Mouse (Mus musculus): ENCODE data around the gene Crb2.

Crb2 gene

DNA sequence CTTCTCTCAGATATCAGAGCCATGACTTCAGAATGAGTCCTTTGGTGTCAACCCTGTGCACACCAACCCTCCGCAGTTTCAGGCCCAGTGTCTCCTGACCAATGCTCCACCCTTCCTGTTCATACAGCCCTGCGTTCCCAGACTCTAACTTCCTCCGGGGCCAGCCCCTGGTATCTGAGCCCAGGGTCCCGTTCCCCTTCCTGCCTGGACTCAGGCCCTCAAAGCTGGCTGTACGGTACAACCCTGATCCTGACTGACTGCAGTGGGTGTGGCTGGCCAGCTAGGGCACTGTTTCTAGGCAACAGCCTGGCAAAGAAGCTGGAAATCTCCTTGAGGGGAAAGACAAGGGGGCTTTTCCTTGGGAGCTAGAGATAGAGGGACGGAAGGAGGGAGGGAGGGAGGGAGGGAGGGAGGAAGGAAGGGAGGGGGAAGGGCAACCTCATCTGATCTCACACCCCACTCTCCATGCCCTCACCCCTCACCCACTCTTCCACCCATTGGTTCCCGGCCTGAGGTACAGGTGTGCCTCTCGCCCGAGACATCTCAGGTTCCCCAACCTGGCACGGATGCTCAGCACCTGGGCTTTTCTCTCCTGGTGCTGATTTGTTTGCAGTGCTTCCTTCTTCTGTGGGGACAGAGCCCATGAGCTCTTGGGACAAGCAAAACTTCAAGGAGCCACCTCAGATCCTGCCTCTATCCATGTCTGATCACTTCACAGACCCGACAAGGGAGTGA, 9.9 kb upstream of the Crb2 start:
- peak; percentile 6 for DNase-seq (ENCODE audit: low read depth)

DNA sequence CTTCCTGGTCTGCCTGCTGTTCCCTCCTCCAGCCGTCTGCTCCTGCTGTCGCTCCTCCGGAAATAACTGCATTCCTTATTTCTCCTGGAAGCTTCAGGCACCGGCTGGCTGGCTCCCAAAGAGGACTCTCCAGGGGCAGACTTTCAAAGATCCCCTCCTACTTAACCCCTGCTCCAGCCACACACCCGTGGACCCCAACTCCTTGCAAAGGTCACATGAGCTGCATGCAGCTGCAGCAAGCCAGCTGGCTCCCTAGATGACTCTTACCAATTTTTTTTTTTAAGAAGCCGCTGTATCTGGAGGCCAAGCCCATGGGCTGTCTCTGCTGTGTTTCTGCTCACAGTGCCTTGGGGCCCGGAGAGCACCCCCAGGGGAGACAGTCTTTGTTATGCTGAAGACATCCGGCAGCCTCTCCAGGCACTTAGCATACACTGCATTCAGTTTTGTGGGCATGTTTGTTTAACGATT, 8.9 kb upstream of the Crb2 start:
- no peak for DNase-seq (ENCODE audit: low read depth)

DNA sequence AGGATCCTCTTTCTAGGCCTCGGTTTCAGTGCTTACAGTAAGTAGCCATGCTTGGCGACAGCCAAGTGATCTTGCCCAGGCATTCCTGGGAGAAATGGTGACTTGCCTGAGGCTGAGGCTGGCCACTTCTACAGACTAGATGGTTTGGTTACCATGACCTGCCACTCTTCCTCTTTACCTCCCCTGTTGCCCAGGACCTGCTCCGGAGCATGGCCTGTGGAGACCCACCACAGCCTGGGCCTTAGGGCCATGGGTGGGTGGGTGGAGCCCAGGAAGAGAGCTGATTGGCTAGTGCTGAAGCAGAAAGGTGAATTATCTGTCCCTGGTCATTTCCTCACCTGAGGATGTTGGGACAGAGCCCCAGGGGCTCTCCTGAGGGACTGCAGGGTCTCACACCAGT, 8.3 kb upstream of the Crb2 start:
- no peak for DNase-seq (ENCODE audit: low read depth)

DNA sequence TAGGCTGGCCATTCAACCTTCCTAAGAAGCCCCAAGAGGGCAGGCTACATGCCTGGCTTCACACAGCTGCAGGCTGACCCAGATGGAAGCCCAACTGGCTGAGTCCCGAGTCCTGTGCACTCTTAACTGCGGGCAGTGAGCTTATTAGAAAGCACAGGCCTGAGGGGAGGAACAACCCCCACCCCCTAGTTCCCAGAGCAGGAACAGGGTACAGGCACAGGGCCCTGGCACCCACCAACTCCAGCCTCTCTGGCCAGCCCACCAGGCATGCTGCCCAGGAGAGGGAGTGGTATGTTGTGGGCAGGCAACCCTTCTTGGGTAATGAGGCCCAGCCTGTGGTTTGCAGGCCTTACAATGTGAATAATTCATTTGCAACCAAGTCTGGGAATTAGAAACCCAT, 7.1 kb upstream of the Crb2 start:
- DNase-seq (ENCODE audit: low read depth), result no peak

DNA sequence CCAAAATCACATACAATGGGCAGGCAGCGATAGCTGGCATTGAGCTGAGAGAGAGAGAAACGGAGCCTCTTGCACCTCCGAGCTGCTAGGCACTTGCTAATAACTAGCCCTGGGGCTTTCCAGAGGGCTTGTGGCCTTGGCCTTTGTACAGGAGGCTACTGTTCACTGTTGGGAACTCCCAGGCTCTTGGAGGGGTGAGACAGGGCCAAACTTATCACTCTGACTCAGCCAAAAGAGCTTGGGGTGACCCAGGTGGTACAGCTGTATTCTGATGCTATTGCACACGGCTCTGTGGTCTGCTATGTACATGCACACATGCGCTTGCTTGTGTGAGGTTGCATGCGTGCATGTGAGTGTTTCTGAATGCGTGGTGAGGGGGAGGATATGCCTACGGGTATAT, 6.3 kb upstream of the Crb2 start:
- no peak for DNase-seq (ENCODE audit: low read depth)

DNA sequence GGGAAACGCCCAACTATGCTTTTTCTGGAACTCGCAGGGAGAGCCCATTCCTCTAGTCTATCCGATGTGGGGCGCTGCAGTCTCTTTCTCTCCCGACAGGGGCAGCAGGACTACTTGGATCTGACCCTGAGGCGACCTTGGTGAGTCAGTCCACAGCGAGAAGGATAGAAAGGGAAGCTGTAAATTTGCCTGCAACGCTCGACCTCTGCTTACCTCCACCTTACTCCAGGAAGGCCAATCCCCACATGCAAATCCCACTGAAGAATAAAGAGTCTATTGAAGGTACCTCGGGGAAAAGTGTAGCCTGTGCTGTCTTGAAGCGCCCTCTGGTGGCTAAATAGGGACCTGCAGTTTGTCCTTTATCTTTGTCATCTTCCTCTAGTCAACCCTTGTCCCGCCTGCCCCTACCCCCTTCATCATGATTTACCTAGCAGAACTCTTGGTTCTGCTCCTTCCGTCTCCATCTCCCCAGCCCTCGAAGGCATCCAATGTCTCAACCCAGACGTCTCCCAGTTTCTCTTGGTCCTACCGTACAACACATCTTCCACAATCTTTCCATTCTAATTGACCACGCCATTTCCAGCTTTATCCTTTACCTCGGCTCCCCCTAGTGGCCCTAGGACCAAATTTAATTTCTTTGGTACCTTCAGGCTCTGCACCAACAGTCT, 4.3 kb upstream of the Crb2 start:
- peak; percentile 93 for DNase-seq (ENCODE audit: low read depth)

DNA sequence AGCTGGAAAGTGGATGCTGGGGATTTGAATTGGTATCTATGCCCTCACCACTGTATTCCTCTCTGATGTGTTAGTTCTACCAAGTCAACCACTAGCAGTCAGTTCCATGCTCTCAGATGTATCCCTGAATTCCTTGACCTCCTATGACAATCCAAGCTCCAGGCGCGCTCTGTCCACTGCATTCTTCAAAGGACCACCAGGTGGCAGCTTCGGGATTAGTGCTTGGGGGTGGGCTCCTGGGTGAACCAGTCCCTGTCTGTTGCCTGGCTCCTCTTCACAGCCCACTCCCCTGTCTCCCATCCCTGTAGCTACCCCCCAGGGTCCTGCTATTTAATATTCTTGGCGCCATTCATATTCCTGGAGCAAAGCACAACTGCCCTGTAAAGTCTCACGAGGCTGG, 1.5 kb upstream of the Crb2 start:
- DNase-seq (ENCODE audit: low read depth), result no peak

DNA sequence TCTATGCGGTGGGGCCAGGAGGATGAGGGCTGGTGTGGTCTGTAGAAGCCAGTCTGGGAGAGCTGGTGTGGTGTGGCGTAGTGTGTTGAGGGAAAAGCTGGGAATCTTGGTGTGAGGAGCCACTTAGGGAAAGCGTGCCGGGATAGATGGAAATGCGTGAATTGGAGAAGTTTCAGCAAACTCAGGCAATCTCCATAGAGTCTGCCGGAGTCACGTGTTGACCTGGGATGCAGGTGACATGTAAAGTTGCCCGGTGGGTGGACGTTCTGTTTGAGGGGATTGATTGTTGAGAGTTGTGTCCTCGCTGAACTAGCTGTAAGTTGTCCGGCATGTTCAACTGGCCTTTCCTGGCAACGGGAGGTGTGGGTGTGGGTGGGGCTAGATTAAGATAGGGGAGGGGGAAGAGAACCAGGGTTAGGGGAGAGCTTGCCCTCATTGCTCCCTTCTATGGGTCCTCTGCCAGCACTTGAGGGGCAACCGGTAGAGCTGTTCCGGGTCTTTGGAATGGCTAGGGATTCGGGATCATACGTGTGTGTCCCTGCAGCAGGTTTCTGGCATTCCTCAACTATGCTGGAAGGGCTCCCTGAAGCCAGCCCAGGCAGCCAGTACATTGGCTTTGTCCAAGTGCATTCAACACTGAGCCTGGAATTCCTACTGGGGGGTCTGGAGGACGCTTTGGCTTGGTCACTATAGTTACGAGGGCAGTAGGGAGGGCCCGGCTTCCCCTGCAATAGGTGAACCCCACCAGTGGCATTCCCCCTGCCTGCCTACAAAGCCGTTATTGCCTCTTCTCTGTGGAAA, 762 bp downstream of the Crb2 start:
- no peak for DNase-seq (ENCODE audit: low read depth)

DNA sequence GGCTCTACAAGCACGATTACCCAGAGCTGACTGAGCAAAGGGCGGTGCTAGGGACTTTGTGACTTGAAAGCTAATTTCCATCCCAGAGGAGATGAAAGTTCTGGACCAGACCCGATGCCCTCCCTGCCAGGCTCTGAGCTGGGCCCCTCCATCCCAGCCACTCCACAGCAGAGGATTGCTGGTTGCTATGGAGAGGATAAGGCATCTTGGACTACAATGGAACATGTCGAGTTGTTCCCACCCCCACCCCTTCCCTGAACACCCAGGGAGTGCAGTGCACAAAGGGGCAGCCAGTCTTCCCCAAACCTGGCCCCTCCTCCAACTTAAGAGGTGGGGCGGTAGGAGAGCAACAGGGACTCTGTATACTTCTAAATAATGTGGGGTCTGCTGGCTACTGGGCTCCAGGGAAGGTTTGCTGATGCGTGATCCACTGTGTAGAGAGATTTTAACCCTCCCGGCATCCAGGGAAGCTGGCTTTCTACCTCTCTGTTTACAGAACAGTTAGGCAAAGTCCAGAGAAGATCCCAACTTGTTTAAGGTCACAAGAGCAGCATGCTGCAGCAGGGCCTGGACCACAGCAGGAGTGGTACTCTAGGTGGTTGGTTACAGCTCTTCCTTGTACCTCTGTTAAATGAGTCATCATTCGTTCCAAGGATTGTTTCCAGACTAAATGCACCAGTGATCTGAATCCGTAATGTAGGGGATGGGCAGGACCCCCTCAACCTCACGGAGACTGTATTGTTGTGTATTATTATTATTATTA, 2.1 kb downstream of the Crb2 start:
- no peak for DNase-seq (ENCODE audit: low read depth)

DNA sequence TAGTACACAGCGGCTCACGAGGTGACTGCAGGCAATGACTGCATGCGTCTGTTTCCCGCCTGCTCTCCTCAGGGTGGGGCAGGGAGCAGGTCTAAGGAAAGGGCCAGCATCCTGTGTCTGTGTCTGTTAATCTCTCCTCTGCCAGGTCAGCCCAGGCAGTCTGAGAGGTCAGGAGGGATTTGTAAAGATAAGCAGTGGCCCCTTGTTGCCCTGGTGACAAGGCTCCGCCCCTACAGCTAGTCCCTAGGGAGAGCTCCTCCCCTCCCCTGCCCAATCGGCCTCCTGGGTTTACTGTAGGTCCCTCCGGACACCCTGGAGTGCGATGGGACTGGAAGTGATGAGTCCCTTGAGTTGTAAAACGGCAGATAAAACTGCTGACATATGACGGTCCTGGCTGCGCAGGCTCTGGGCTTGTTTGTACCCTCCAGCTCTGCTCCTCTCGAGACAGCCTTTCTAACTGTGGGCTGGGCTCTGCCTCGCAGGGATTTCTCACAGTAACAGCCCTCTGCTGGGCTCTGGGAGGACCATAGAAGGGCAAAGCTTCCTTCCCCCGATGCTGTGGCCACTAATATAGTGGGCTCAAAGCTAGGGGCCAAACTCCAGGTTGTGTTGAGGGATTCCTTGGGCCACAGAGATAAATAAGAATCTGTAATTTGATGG, 4.4 kb downstream of the Crb2 start:
- DNase-seq (ENCODE audit: low read depth), result no peak

DNA sequence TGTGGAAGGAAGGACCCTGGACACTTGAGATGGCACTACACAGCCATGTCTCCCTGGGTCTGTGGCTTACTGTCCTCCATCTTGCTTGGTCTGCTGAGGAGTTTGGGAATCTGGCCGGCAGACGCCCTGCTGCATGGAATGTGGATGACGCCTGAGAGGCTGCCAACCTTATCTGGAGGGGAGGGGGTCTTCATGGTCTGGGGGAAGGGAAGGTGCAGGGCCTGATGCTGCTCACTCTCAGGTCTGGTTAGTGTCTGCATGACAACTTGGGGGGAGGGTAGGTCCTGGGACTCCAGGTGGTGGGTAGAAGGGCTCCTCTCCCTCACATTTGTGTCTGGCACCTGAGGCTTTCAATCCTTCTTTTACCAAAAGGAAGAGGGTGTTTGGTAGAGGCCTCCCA, 5.4 kb downstream of the Crb2 start:
- no peak for DNase-seq (ENCODE audit: low read depth)

DNA sequence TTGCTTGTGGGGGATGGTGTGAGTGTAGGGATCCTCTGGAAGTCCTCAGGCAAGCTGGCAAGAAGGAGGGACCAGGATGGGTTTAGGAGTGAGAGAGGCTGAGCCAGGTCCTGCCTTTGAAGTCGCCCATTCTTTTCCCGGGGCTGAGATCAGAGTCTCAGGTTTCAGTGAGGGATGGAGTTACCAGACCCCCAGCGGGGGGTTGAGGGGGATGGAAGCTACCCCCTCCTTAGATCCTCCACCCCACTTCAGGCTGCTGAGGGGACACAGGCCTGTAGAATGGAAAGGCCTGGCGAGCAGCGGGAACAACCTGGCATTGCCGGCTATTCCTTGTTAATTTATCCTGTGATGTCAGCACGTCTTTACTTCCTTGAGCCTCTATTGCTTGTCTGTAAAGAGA, 6.0 kb downstream of the Crb2 start:
- no peak for DNase-seq (ENCODE audit: low read depth)

DNA sequence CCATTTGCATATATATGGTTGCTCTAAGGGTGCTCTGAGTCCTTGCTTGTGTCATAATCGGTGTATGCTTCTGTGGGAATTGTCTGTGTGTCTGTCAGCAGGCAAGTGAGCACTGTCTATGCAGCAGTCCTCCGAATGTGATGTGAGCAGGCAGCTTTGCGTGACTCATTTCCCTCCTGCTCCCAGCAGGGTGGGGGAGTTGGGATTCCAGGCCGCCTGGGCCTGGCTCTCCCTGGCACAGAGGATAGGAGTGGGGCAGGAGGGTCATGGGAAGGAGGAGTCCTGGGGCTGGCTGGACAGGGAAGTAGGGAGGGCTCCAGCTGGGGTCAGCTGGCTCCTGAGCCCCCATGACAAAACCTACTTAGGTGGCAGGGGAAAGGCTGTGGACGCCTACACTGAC, 8.4 kb downstream of the Crb2 start:
- no peak for DNase-seq (ENCODE audit: low read depth)

DNA sequence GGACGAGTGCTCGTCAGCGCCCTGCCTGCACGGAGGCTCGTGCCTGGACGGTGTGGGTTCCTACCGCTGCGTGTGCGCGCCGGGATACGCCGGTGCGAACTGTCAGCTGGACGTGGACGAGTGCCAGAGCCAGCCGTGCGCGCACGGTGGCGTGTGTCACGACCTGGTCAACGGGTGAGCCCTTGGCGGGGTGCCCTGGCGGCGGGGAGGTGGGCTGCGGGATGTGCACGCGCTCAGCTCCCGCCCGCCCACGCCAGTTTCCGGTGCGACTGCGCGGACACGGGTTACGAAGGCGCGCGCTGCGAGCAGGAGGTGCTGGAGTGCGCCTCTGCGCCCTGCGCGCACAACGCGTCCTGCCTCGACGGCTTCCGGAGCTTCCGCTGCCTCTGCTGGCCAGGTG, 10.4 kb downstream of the Crb2 start:
- DNase-seq (ENCODE audit: low read depth), result no peak

DNA sequence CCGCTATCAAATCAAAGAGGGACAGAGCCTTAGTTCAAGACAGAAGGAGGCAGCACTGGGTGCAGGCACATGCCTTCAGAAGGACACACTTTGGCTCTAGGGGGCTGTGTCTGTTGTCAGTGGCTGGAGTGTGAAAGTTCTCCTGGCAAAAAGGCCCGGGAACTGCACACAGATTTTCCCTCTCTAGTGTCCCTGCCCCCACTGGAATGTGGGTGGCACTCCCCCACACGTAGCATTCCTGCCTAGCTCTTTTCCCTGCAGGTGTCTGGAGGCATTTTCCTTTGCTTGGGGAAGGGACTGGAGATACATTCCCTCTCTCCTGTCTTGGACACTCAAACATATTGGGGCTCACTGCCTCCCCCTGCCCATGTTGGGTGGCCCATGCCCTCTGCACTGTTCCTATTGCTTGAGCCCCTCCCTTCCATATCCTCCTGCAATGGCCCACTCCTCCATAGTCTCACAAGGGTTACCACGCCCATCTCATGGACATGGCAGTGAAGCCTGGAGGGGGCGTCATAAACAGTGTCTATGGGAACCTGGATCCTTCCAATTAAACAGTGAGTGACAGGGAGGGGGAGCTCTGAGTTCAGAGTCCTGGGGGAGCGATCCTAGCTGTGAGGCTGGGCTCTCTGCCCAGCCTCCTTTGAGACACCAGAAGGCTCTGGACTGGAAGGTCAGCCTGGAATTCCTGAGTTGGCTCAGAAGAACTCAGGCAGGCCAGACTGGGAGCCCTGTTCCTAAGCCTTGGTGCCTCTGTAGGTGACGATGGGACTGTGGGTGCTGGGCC, 12.3 kb downstream of the Crb2 start:
- DNase-seq (ENCODE audit: low read depth), result no peak

DNA sequence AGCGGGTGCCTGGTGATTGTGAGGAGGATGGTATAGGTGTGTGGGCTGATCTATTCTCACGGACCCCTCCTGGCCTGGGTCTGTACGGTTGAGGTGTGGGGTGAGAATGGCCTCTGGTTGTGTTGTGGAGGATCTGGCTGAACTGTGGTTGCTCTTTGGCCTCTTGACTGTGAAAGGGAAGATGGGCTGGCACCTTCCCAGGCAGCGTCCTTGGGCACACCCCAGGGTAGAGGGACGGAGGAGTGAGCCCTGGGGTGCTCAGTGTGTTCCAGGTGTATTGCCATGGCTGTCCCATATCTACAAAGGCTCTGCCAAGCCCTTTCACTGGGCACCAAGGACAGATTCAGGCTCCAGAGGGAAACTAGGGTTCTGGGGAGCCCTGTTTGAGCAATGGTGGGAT, 13.0 kb downstream of the Crb2 start:
- no peak for DNase-seq (ENCODE audit: low read depth)

DNA sequence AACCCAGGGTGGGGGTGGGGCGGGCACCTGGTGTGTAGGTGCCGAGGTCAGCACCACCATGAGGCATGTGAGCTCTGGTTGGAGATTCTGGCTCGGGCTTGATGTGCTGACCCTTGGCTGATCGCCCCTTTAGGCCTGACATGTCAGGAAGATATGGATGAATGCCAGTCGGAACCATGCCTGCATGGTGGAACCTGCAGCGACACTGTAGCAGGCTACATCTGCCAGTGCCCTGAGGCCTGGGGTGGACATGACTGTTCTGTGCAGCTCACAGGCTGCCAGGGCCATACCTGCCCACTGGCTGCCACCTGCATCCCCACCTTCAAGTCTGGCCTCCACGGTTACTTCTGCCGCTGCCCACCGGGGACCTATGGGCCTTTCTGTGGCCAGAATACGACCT, 13.9 kb downstream of the Crb2 start:
- no peak for DNase-seq (ENCODE audit: low read depth)

DNA sequence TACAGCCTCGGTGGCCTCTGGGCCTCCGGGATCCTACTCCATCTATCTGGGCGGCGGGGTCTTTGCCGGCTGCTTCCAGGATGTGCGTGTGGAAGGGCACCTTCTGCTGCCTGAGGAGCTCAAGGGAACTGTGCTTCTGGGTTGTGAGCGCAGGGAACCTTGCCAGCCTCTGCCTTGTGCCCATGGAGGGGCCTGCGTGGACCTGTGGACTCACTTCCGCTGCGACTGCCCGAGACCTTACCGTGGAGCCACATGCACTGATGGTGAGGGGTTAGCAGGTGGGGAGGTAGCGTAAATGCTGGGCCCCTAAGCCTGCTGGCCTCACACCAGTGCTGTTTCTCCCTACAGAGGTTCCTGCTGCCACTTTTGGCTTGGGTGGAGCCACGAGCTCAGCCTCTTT, 14.7 kb downstream of the Crb2 start:
- no peak for DNase-seq (ENCODE audit: low read depth)

DNA sequence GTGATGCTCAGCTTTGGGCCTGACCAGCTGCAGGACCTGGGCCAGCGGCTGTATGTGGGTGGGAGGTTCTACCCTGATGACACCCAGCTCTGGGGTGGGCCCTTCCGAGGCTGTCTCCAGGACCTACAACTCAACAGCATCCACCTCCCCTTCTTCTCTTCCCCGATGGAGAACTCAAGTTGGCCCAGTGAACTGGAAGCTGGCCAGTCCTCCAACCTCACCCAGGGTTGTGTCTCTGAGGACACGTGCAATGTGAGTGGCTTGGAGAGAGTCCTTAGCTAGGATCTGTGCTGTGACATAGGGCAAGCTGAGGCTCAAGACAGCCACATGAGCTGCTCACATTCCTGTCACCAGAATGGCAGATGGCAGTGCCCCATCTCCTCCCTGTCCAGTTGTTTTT, 15.3 kb downstream of the Crb2 start:
- DNase-seq (ENCODE audit: low read depth), result no peak

DNA sequence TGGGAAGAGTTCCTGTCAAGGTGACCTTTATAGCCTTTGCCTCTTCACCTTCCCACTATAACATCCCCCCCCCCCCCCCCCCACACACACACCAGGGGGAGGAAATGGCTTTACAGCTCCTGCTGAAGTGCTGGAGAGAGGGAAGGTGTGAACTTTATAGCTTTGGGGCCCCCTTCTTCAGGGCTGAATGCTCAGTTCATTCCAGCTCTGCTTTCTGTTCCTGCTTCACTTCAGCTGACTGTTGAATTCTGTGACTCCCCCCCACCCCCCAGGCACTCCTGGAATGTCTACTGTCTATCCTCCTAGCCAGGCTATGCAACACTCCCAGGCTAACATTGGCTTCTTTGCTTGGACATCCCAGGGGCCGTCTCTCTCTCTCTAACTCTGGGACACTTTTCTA, 20.0 kb downstream of the Crb2 start:
- no peak for DNase-seq (ENCODE audit: low read depth)

DNA sequence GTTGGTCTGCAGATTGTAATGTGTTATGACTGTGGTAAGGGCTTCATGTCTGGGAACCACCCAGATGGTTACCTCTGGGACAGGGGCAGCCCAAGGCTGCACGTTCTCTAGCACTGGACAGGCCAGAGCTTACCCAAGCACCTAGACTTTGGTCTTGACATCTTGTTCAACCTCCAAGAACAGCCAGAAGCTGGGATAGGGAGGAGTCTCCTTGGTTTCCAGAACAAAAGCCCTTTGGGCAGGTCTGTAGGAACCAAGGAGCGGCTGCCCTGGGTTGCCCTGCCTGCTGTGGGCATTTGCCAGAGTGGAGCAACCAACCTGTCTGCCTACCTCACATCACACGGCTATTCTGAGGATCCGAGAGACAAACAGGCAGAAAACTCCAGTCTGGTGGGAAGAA, 21.0 kb downstream of the Crb2 start:
- DNase-seq (ENCODE audit: low read depth), result no peak

All from naive thymus-derived CD4-positive, alpha-beta T cell, adult 2 months (primary cell).